Mouse (Mus musculus) MEL (cell line): ENCODE measurements at regions not wholly inside any gene's neighbourhood (a gene's known extent, or its start where the extent isn't known, plus 50 kb on each side); places are given as distances from the start of the nearest gene placed in this dataset.

Source experiments
- DNase-seq: peaks from one replicate; pipeline ENCODE4 v3.0.0; 2011; ENCODE audit warnings: low read depth, low spot score
- H3K27ac ChIP-seq: 2 replicates; pipeline ENCODE4 v1.5.1; 2012; ENCODE audit warnings: low read depth, mild to moderate bottlenecking, control low read depth, low read length, moderate library complexity; ENCODE audit not compliant: control insufficient read depth
- H3K27me3 ChIP-seq, 2 experiments: fragments of 150-350 bp in 1 of 2; sonication (generic) in 1 of 2; 2 replicates each; pipeline ENCODE4 v1.6.1; 2012; ENCODE audit warnings: low read length in 2 of 2, mild to moderate bottlenecking in 2 of 2, improper control_type of control experiment in 1 of 2, moderate library complexity in 1 of 2; ENCODE audit not compliant: insufficient read depth in 2 of 2, control insufficient read depth in 1 of 2
- H3K36me3 ChIP-seq, 2 experiments: 2 replicates each; pipeline ENCODE4 v1.6.1; 2012 to 2014; ENCODE audit warnings: low read length in 2 of 2, improper control_type of control experiment in 1 of 2, inconsistent platforms in 1 of 2, mild to moderate bottlenecking in 1 of 2; ENCODE audit not compliant: insufficient read depth in 2 of 2, control insufficient read depth in 1 of 2
- H3K4me1 ChIP-seq, 2 experiments: fragments of 150-350 bp in 1 of 2; sonication (generic) in 1 of 2; 2 replicates each; pipeline ENCODE4 v1.6.1; 2012; ENCODE audit warnings: low read length in 2 of 2, improper control_type of control experiment in 1 of 2, mild to moderate bottlenecking in 1 of 2; ENCODE audit not compliant: insufficient read depth in 2 of 2, control insufficient read depth in 1 of 2
- H3K4me3 ChIP-seq, 2 experiments: fragments of 150-350 bp in 1 of 2; sonication (generic) in 1 of 2; 2 replicates each; pipeline ENCODE4 v1.5.1; 2012; ENCODE audit warnings: low read depth in 2 of 2, low read length in 2 of 2, mild to moderate bottlenecking in 2 of 2, moderate library complexity in 2 of 2, control low read depth in 1 of 2, improper control_type of control experiment in 1 of 2; ENCODE audit not compliant: control insufficient read depth in 1 of 2, insufficient read depth in 1 of 2
- H3K79me2 ChIP-seq: 2 replicates; pipeline ENCODE4 v1.6.1; 2012; ENCODE audit warnings: mild to moderate bottlenecking, low read length, moderate library complexity; ENCODE audit not compliant: control insufficient read depth, poor library complexity, insufficient read depth
- H3K9ac ChIP-seq: 2 replicates; pipeline ENCODE4 v1.6.1; 2012; ENCODE audit warnings: low read depth, mild to moderate bottlenecking, control low read depth, low read length, moderate library complexity; ENCODE audit not compliant: control insufficient read depth, poor library complexity, severe bottlenecking
- H3K9me3 ChIP-seq: fragments of 150-350 bp; sonication (generic); replicated peaks from 2 replicates; pipeline ENCODE4 v1.6.1; 2012; ENCODE audit warnings: mild to moderate bottlenecking, low read length, improper control_type of control experiment, moderate library complexity; ENCODE audit not compliant: insufficient read depth
- BHLHE40 ChIP-seq: IDR thresholded peaks from 2 replicates; pipeline ENCODE4 v1.6.1; 2012; ENCODE audit warnings: low read depth, mild to moderate bottlenecking, inconsistent platforms, low read length, improper control_type of control experiment, borderline replicate concordance
- CHD2 ChIP-seq: IDR thresholded peaks from 2 replicates; pipeline ENCODE4 v1.6.1; 2011; ENCODE audit warnings: low read length, improper control_type of control experiment
- E2F4 ChIP-seq: IDR thresholded peaks from 2 replicates; pipeline ENCODE4 v1.6.1; 2011; ENCODE audit warnings: low read depth, low read length, improper control_type of control experiment, borderline replicate concordance
- EP300 ChIP-seq, 2 experiments: IDR thresholded peaks; 2 replicates each; pipeline ENCODE4 v1.6.1; 2011; ENCODE audit warnings: improper control_type of control experiment in 2 of 2, low read length in 2 of 2, low read depth in 1 of 2, mild to moderate bottlenecking in 1 of 2
- GABPA ChIP-seq: IDR thresholded peaks from 2 replicates; pipeline ENCODE4 v1.6.1; 2012; ENCODE audit warnings: low read depth, mild to moderate bottlenecking, inconsistent platforms, low read length, improper control_type of control experiment, moderate library complexity
- GATA1 ChIP-seq: IDR thresholded peaks from 2 replicates; pipeline ENCODE4 v1.6.1; 2011; ENCODE audit warnings: low read depth, low read length, improper control_type of control experiment
- HCFC1 ChIP-seq: IDR thresholded peaks from 2 replicates; pipeline ENCODE4 v1.6.1; 2012; ENCODE audit warnings: low read depth, mild to moderate bottlenecking, inconsistent platforms, low read length, improper control_type of control experiment, moderate library complexity
- JUND ChIP-seq: IDR thresholded peaks from 2 replicates; pipeline ENCODE4 v1.6.1; 2011; ENCODE audit warnings: low read depth, mild to moderate bottlenecking, improper control_type of control experiment, low read length
- KAT2A ChIP-seq: conservative IDR thresholded peaks from 2 replicates; pipeline ENCODE4 v1.6.1; 2012; ENCODE audit warnings: low read depth, low read length, improper control_type of control experiment, inconsistent platforms
- MAFK ChIP-seq: IDR thresholded peaks from 2 replicates; pipeline ENCODE4 v1.6.1; 2011; ENCODE audit warnings: low read depth, mild to moderate bottlenecking, low read length, improper control_type of control experiment, borderline replicate concordance
- MAZ ChIP-seq: IDR thresholded peaks from 2 replicates; pipeline ENCODE4 v1.6.1; 2012; ENCODE audit warnings: low read depth, mild to moderate bottlenecking, inconsistent platforms, low read length, improper control_type of control experiment
- MEF2A ChIP-seq: IDR thresholded peaks from 2 replicates; pipeline ENCODE4 v1.6.1; 2014; ENCODE audit warnings: low read depth, mild to moderate bottlenecking, inconsistent platforms, low read length, improper control_type of control experiment; ENCODE audit not compliant: poor library complexity, insufficient replicate concordance, severe bottlenecking; ENCODE audit errors: extremely low read depth
- MYB ChIP-seq: IDR thresholded peaks from 2 replicates; pipeline ENCODE4 v1.6.1; 2011; ENCODE audit warnings: mild to moderate bottlenecking, low read depth, low read length, improper control_type of control experiment
- MYC ChIP-seq: IDR thresholded peaks from 2 replicates; pipeline ENCODE4 v1.6.1; 2011; ENCODE audit warnings: low read depth, mild to moderate bottlenecking, low read length, improper control_type of control experiment, moderate library complexity
- NELFE ChIP-seq: IDR thresholded peaks from 2 replicates; pipeline ENCODE4 v1.6.1; 2011; ENCODE audit warnings: low read depth, low read length, improper control_type of control experiment
- POLR2AphosphoS2 ChIP-seq: IDR thresholded peaks from 2 replicates; pipeline ENCODE4 v1.6.1; 2011; ENCODE audit warnings: low read length, improper control_type of control experiment
- RCOR1 ChIP-seq: IDR thresholded peaks from 2 replicates; pipeline ENCODE4 v1.6.1; 2012; ENCODE audit warnings: low read depth, mild to moderate bottlenecking, inconsistent platforms, low read length, improper control_type of control experiment
- SMC3 ChIP-seq: IDR thresholded peaks from 2 replicates; pipeline ENCODE4 v1.6.1; 2011; ENCODE audit warnings: low read depth, low read length, improper control_type of control experiment
- TAL1 ChIP-seq: IDR thresholded peaks from 2 replicates; pipeline ENCODE4 v1.6.1; 2012; ENCODE audit warnings: mild to moderate bottlenecking, inconsistent platforms, low read length, moderate library complexity, mixed read lengths
- TBP ChIP-seq: IDR thresholded peaks from 2 replicates; pipeline ENCODE4 v1.8.0; 2011; ENCODE audit warnings: low read depth, low read length, improper control_type of control experiment
- UBTF ChIP-seq: IDR thresholded peaks from 2 replicates; pipeline ENCODE4 v1.6.1; 2012; ENCODE audit warnings: low read depth, mild to moderate bottlenecking, inconsistent platforms, low read length, improper control_type of control experiment, moderate library complexity, borderline replicate concordance; ENCODE audit not compliant: insufficient read depth
- USF1 ChIP-seq: IDR thresholded peaks from 2 replicates; pipeline ENCODE4 v1.6.1; 2014; ENCODE audit warnings: low read depth, mild to moderate bottlenecking, inconsistent platforms, low read length, improper control_type of control experiment, moderate library complexity
- USF2 ChIP-seq, 2 experiments: IDR thresholded peaks; 2 replicates each; pipeline ENCODE4 v1.6.1; 2011 to 2012; ENCODE audit warnings: improper control_type of control experiment in 2 of 2, low read length in 2 of 2, borderline replicate concordance in 1 of 2, inconsistent platforms in 1 of 2, low read depth in 1 of 2, mild to moderate bottlenecking in 1 of 2; ENCODE audit not compliant: insufficient read depth in 1 of 2
- ZC3H11A ChIP-seq: IDR thresholded peaks from 2 replicates; pipeline ENCODE4 v1.6.1; 2012; ENCODE audit warnings: low read depth, mild to moderate bottlenecking, inconsistent platforms, low read length, improper control_type of control experiment
- ZMIZ1 ChIP-seq: IDR thresholded peaks from 2 replicates; pipeline ENCODE4 v1.6.1; 2012; ENCODE audit warnings: low read depth, mild to moderate bottlenecking, inconsistent platforms, low read length, improper control_type of control experiment, moderate library complexity
- ZNF384 ChIP-seq: IDR thresholded peaks from 2 replicates; pipeline ENCODE4 v1.6.1; 2012; ENCODE audit warnings: low read depth, mild to moderate bottlenecking, inconsistent platforms, low read length, improper control_type of control experiment

- no peak for DNase-seq
- Histone ChIP-seq H3K4me3 (no peak overlapping the region), H3K79me2 (no peaks in the 10 kb centered on the region), H3K36me3 (no peaks in the 10 kb centered on the region), H3K9ac (no peak overlapping the region), H3K4me1 (no peaks in the 10 kb centered on the region), H3K9me3 (no peaks in the 10 kb centered on the region), H3K27ac (no peak overlapping the region), H3K27me3 (no peaks in the 10 kb centered on the region)
- TF ChIP-seq ZMIZ1 (no peak), GABPA (no peak), POLR2AphosphoS2 (no peak), E2F4 (no peak), MAZ (no peak), MYC (no peak), JUND (no peak), GATA1 (no peak), USF1 (no peak), NELFE (no peak), ZNF384 (no peak), RCOR1 (no peak), SMC3 (no peak), USF2 (IDR thresholded peaks at IDR 0.05; ENCODE audit: borderline replicate concordance in 1 of 2, insufficient read depth in 1 of 2, low read depth in 1 of 2, low read length in 2 of 2) (no peak)
- TF ChIP-seq, all 39 proteins: peak for 0
These were observed 380.4 kb upstream of the Crim1 start for GRCm38 (mm10) chr17:77819698-77820097.

- no peak overlapping the region for H3K27ac ChIP-seq
- DNase-seq, result no peak
- H3K9ac ChIP-seq, result no peak overlapping the region
- no peaks in the 10 kb centered on the region for H3K79me2 ChIP-seq
- no peaks in the 10 kb centered on the region; a peak in 1 of 4 replicates for H3K4me1 ChIP-seq
- H3K36me3 ChIP-seq, result peaks cover 0 to 6% of the 10 kb centered on the region in 2 experiments; a peak in 2 of 4 replicates
- no peak for TF ChIP-seq NELFE
- no peak for TF ChIP-seq KAT2A
- no peak for TF ChIP-seq EP300 (IDR thresholded peaks at IDR 0.05; ENCODE audit: low read depth in 1 of 2, low read length in 2 of 2)
- TF ChIP-seq JUND, result no peak
- TF ChIP-seq ZC3H11A, result no peak
- no peak for TF ChIP-seq TBP
- TF ChIP-seq E2F4, result no peak
- no peak for TF ChIP-seq USF2 (IDR thresholded peaks at IDR 0.05; ENCODE audit: borderline replicate concordance in 1 of 2, insufficient read depth in 1 of 2, low read depth in 1 of 2, low read length in 2 of 2)
- no peak for TF ChIP-seq MYB
- no peak for TF ChIP-seq UBTF
- no peak for TF ChIP-seq BHLHE40
- TF ChIP-seq CHD2, result no peak
- no peak for TF ChIP-seq MEF2A
- no peak for TF ChIP-seq TAL1
- TF ChIP-seq HCFC1, result no peak
- TF ChIP-seq MAFK, result no peak
- H3K4me3 ChIP-seq, result no peak overlapping the region
- H3K9me3 ChIP-seq, result no peaks in the 10 kb centered on the region
- no peaks in the 10 kb centered on the region for H3K27me3 ChIP-seq
These were observed 356.1 kb upstream of the Crim1 start for GRCm38 (mm10) chr17:77843949-77844348.
